Mouse (Mus musculus): ENCODE results near the gene Pik3ap1. TPM values are rescaled to one million over a fixed set of nuclear protein-coding genes. Genes with fewer than 3 reads are reported as not detected.

Gene Pik3ap1
- total and polyA plus RNA-seq, 3 experiments: 26.7 to 106 (median 37.4) TPM

DNA sequence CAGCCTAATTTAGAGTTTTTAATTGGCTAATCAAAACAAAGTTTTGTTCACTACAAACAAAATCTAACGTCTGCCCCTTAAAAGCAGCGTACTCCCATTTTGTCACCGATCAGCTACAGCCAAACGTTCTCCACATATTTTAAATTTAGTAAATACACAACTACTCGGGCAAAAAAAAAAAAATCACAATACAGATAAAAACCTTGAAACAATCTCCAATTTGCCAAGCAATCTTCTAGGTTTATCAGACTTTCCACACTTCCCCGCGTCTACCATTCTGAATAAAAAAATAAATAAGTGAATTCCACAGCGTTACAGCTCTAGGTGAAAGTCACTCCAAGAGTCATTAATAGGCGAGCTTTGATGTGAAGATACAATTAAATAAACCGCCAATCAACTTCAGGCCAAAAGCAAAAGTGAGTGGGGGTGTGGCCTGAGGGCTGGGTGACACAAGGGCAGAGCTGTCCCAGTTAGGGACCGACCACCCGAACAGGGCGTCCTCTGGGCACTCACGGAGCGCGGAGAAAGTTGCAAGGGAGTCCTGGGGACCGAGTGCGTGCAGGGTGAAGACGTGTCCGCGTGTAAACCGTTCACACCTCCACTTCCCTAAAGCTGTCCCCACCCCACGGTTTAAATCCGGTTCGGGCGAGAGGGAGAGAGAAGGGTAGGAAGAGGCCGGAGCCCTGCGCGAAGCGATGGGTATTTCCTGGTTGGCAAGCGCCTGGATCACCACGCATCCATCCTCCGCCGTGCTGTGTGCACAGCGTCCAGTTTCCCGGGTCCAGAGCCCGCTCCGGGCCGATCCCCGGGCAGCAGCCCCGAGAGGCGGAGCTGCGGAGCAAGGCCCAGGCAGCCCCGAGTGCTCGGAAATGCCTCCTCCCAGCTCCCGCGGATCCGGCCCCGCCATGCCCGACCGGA is 121.9 kb downstream of the Pik3ap1 start (continued):
- TF ChIP-seq TBP (conservative IDR thresholded peaks at IDR 0.05; ENCODE audit: low read depth, low read length) (0 out of 2 replicates have a peak, but pooled peaks have one; percentile 20), IRF4 (IDR thresholded peaks at IDR 0.05; ENCODE audit: low read depth, low read length) (no peak), ELF1 (IDR thresholded peaks at IDR 0.05; ENCODE audit: low read depth, low read length) (peak; percentile 70), SIN3A (IDR thresholded peaks at IDR 0.05; ENCODE audit: low read length) (peak; percentile 72; the same call in 1 of the 2 replicates)

DNA sequence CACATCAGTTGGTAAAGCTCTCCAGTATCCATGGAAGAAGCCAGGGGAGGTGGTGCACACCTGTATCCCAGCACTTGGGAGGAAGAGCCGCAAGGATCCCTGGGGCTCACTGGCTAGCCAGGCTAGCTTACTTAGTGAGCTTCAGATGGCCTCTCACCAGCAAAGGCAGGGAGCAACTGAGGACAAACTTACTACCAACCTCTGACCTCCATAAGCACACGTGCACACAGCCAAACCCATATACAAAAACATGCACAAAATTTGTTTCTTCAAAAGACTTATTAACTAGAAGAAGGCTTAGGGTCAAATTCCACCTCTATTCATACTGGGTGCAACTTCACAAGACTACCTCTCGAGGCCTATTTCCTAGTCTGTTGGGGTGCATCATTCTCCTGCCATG is 124.2 kb downstream of the Pik3ap1 start:
- DNase-seq (ENCODE audit: extremely low read depth): no peak
- H3K9me3 ChIP-seq (replicated peaks; ENCODE audit: low read length): no peaks in the 10 kb centered on the region
- in situ Hi-C loops (cut with MboI; ENCODE audit: low pct_ligation_motif_present, low pct_unique_long_range_greater_than_20kb, low sequenced_read_pairs): no loop called here

DNA sequence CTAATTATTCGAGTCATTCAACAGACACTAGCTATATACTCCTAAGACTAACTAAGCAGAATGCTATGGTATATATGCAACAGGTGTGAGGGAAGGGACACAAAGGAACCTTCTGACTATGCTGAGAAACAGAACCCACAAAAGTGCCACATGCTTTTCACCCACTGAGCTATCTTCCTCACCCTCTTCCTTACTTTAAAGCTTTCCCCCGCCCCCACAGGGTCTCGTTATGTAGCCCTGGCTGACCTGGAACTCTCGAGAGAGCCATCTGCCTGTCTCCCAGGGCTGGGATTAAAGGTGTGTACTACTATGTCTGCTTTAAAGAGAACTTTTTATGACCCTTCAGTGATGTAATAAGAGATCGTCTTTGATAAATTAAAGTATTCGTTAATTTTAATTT is 125.6 kb downstream of the Pik3ap1 start:
- Histone ChIP-seq H3K79me2 (replicated peaks; ENCODE audit: control insufficient read depth, extremely low read depth, insufficient read depth, poor library complexity, severe bottlenecking) (peaks cover 70% of the 10 kb centered on the region), H3K27ac (ENCODE audit: insufficient read depth, low read depth) (no peak overlapping the region), H3K36me3 (replicated peaks in 1 of 2; ENCODE audit: control insufficient read depth in 1 of 2, insufficient read depth in 1 of 2, low read length in 1 of 2) (peaks cover 9 to 54% of the 10 kb centered on the region in 2 experiments), H3K4me3 (replicated peaks in 1 of 3; ENCODE audit: low read depth in 2 of 3, low read length in 2 of 3, poor library complexity in 1 of 3) (no peak overlapping the region), H3K4me2 (ENCODE audit: insufficient read depth, low read depth, poor library complexity, severe bottlenecking) (no peak overlapping the region; the same call in 1 of the 2 replicates), H3K9me3 (replicated peaks; ENCODE audit: low read length) (no peaks in the 10 kb centered on the region), H3K9ac (ENCODE audit: insufficient read depth, low read depth) (no peak overlapping the region), H3K4me1 (ENCODE audit: control insufficient read depth in 1 of 2, insufficient read depth in 2 of 2) (peaks cover 7 to 40% of the 10 kb centered on the region in 2 experiments), H3K27me3 (replicated peaks) (no peaks in the 10 kb centered on the region)
- TF ChIP-seq MAX (IDR thresholded peaks at IDR 0.05; ENCODE audit: low read length): 0 out of 2 replicates have a peak, but pooled peaks have one; percentile 0
- no peak for TF ChIP-seq ETS1 (conservative IDR thresholded peaks at IDR 0.05; ENCODE audit: low read depth, low read length)
- in situ Hi-C loops (cut with MboI; ENCODE audit: low pct_ligation_motif_present, low pct_unique_long_range_greater_than_20kb, low sequenced_read_pairs) (no loop called here), dilution Hi-C loops (cut with MboI; ENCODE audit: extremely low pct_ligation_motif_present, extremely low pct_unique_long_range_greater_than_20kb, low sequenced_read_pairs) (no loop called here)
- DNase-seq (ENCODE audit: extremely low read depth): no peak

More for the DNA sequence above, 124.2 kb downstream of the Pik3ap1 start:
- no peak overlapping the region for H3K27ac ChIP-seq (ENCODE audit: insufficient read depth, low read depth)
- TF ChIP-seq SMC3 (IDR thresholded peaks at IDR 0.05; ENCODE audit: low read depth, low read length) (no peak), EP300 (IDR thresholded peaks at IDR 0.05; ENCODE audit: low read length) (no peak), POLR2A (IDR thresholded peaks at IDR 0.05; ENCODE audit: low read depth, low read length) (0 out of 2 replicates have a peak, but pooled peaks have one; percentile 12)
- H3K27me3 ChIP-seq (replicated peaks): no peaks in the 10 kb centered on the region
- peak overlapping the region; percentile 15; the same call in 1 of the 2 replicates for H3K4me2 ChIP-seq (ENCODE audit: insufficient read depth, low read depth, poor library complexity, severe bottlenecking)
- peaks cover 5 to 43% of the 10 kb centered on the region in 2 experiments for H3K36me3 ChIP-seq (replicated peaks in 1 of 2; ENCODE audit: control insufficient read depth in 1 of 2, insufficient read depth in 1 of 2, low read length in 1 of 2)
- H3K9ac ChIP-seq (ENCODE audit: insufficient read depth, low read depth): no peak overlapping the region
- H3K79me2 ChIP-seq (replicated peaks; ENCODE audit: control insufficient read depth, extremely low read depth, insufficient read depth, poor library complexity, severe bottlenecking): peaks cover 63% of the 10 kb centered on the region
- H3K4me3 ChIP-seq (replicated peaks in 1 of 3; ENCODE audit: low read depth in 2 of 3, low read length in 2 of 3, poor library complexity in 1 of 3): no peak overlapping the region
- dilution Hi-C loops (cut with MboI; ENCODE audit: extremely low pct_ligation_motif_present, extremely low pct_unique_long_range_greater_than_20kb, low sequenced_read_pairs): no loop called here
- peaks cover 7 to 46% of the 10 kb centered on the region in 2 experiments for H3K4me1 ChIP-seq (ENCODE audit: control insufficient read depth in 1 of 2, insufficient read depth in 2 of 2)

DNA sequence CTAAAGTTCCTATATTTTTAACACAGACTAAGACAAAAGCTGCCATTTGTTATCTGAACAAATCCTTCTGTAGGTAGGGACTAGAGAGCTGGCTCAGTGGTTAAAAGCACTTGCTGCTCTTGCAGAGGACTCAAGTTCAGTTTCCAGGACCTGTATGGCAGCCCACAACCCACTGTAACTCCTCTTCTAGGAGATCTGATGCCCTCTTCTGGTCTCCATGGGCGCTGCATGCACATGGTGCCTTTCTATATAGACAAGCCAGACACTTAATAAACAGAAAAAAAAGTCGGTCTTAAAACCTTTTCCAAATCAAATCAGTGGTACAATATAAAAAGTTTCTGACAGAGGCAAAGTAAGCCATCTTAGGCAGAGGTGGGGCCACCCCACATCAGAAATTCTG is 126.2 kb downstream of the Pik3ap1 start:
- peaks cover 9 to 58% of the 10 kb centered on the region in 2 experiments for H3K36me3 ChIP-seq (replicated peaks in 1 of 2; ENCODE audit: control insufficient read depth in 1 of 2, insufficient read depth in 1 of 2, low read length in 1 of 2)
- in situ Hi-C loops (cut with MboI; ENCODE audit: low pct_ligation_motif_present, low pct_unique_long_range_greater_than_20kb, low sequenced_read_pairs) (no loop called here), dilution Hi-C loops (cut with MboI; ENCODE audit: extremely low pct_ligation_motif_present, extremely low pct_unique_long_range_greater_than_20kb, low sequenced_read_pairs) (no loop called here)
- H3K9ac ChIP-seq (ENCODE audit: insufficient read depth, low read depth): no peak overlapping the region
- DNase-seq (ENCODE audit: extremely low read depth): peak; percentile 61
- H3K4me1 ChIP-seq (ENCODE audit: control insufficient read depth in 1 of 2, insufficient read depth in 2 of 2): peaks cover 7 to 40% of the 10 kb centered on the region in 2 experiments
- TF ChIP-seq RAD21 (IDR thresholded peaks at IDR 0.05; ENCODE audit: low read depth, low read length) (peak; percentile 6), CHD1 (IDR thresholded peaks at IDR 0.05; ENCODE audit: low read depth, low read length) (no peak), JUN (IDR thresholded peaks at IDR 0.05; ENCODE audit: insufficient read depth, low read depth, low read length) (no peak), GABPA (IDR thresholded peaks at IDR 0.05; ENCODE audit: insufficient replicate concordance, low read depth, low read length) (no peak), SMC3 (IDR thresholded peaks at IDR 0.05; ENCODE audit: low read depth, low read length) (0 out of 2 replicates have a peak, but pooled peaks have one; percentile 16), TBP (conservative IDR thresholded peaks at IDR 0.05; ENCODE audit: low read depth, low read length) (no peak), MYC (IDR thresholded peaks at IDR 0.05; ENCODE audit: low read depth, low read length) (no peak), CTCF (conservative IDR thresholded peaks at IDR 0.05 in 1 of 2, IDR thresholded peaks at IDR 0.05 in 1 of 2; ENCODE audit: low read depth in 2 of 2, low read length in 2 of 2) (peak; percentile 24 to 60; a peak in 3 of 4 replicates), POLR2AphosphoS2 (IDR thresholded peaks at IDR 0.05; ENCODE audit: low read depth, low read length) (0 out of 2 replicates have a peak, but pooled peaks have one; percentile 26), EP300 (IDR thresholded peaks at IDR 0.05; ENCODE audit: low read length) (no peak), NELFE (IDR thresholded peaks at IDR 0.05; ENCODE audit: low read depth, low read length) (no peak), USF1 (IDR thresholded peaks at IDR 0.05; ENCODE audit: low read depth, low read length) (no peak)
- no peaks in the 10 kb centered on the region for H3K9me3 ChIP-seq (replicated peaks; ENCODE audit: low read length)
- H3K79me2 ChIP-seq (replicated peaks; ENCODE audit: control insufficient read depth, extremely low read depth, insufficient read depth, poor library complexity, severe bottlenecking): peaks cover 71% of the 10 kb centered on the region
- no peak overlapping the region for H3K27ac ChIP-seq (ENCODE audit: insufficient read depth, low read depth)
- H3K4me3 ChIP-seq (replicated peaks in 1 of 3; ENCODE audit: low read depth in 2 of 3, low read length in 2 of 3, poor library complexity in 1 of 3): no peak overlapping the region
- H3K27me3 ChIP-seq (replicated peaks): no peaks in the 10 kb centered on the region
- H3K4me2 ChIP-seq (ENCODE audit: insufficient read depth, low read depth, poor library complexity, severe bottlenecking): no peak overlapping the region; the same call in 1 of the 2 replicates

Measured in CH12.LX (cell line).